18 mouse cellular contexts compared by ENCODE assay signal in genomic region chr11:35179305-35179704, GRCm38 (mm10). TPM values are rescaled to one million over a fixed set of nuclear protein-coding genes. Genes with fewer than 3 reads are reported as not detected.
"Had no signal": no experiment of that assay in that cellular context is flagged by ENCODE, and none has a peak within 500 bp of the region (broad histone marks: within the 10 kb centered on the region; RNA-seq: fewer than 3 reads in every experiment).

No protein-coding gene starts in this region.

- ATAC-seq: midbrain, embryonic 15.5 days had no signal

- H3K27ac ChIP-seq: kidney, embryonic 15.5 days; limb, embryonic 15.5 days; liver, embryonic 13.5 days; macrophage; midbrain, embryonic 12.5 days; midbrain, embryonic 15.5 days; neural tube, embryonic 12.5 days; neural tube, embryonic 15.5 days; stomach, postnatal 0 days had no signal

- H3K4me3 ChIP-seq: limb, embryonic 12.5 days; limb, embryonic 15.5 days; liver, embryonic 13.5 days; midbrain, embryonic 12.5 days; midbrain, embryonic 15.5 days; neural tube, embryonic 12.5 days; neural tube, embryonic 15.5 days had no signal

- DNase-seq: kidney, adult 11 months; kidney, adult 8-10 months; liver, embryonic 13.5 days; lung, adult 2 months; right cerebral cortex, adult 18-20 months; right cerebral cortex, postnatal 14 days; right cerebral cortex, postnatal 4 days; thymus, adult 2 months; thymus, postnatal 36 days had no signal

- H3K36me3 ChIP-seq: kidney, embryonic 15.5 days; limb, embryonic 12.5 days; limb, embryonic 15.5 days; liver, embryonic 13.5 days; midbrain, embryonic 12.5 days; midbrain, embryonic 15.5 days; neural tube, embryonic 12.5 days; neural tube, embryonic 15.5 days had no signal

- H3K4me1 ChIP-seq: liver, embryonic 13.5 days; midbrain, embryonic 15.5 days; neural tube, embryonic 12.5 days had no signal

- H3K9me3 ChIP-seq: kidney, embryonic 15.5 days; limb, embryonic 12.5 days; limb, embryonic 15.5 days; liver, embryonic 13.5 days; midbrain, embryonic 12.5 days; midbrain, embryonic 15.5 days; neural tube, embryonic 12.5 days; neural tube, embryonic 15.5 days had no signal

- H3K27me3 ChIP-seq: kidney, embryonic 15.5 days; limb, embryonic 12.5 days; limb, embryonic 15.5 days; liver, embryonic 13.5 days; midbrain, embryonic 15.5 days had no signal

- H3K4me2 ChIP-seq: liver, embryonic 13.5 days; midbrain, embryonic 12.5 days; midbrain, embryonic 15.5 days; neural tube, embryonic 15.5 days had no signal

- H3K9ac ChIP-seq: kidney, embryonic 15.5 days; limb, embryonic 12.5 days; limb, embryonic 15.5 days; liver, embryonic 13.5 days; midbrain, embryonic 12.5 days; midbrain, embryonic 15.5 days; neural tube, embryonic 12.5 days; neural tube, embryonic 15.5 days had no signal

RNA-seq across cellular contexts. Expression of gene Slit3, which starts 58.3 kb away (rescaled TPM):
- polyA plus RNA-seq: macrophage had no signal
